Mouse (Mus musculus): ENCODE measurements around the gene Tcf12.

Gene Tcf12

GRCm38 (mm10) chr9:71810723-71811122, 300.9 kb downstream of the Tcf12 start:
- in situ Hi-C loops (cut with MboI; ENCODE audit: low sequenced_read_pairs), result no loop called here

GRCm38 (mm10) chr9:71808640-71809254, 302.9 kb downstream of the Tcf12 start:
- in situ Hi-C loops (cut with MboI; ENCODE audit: low sequenced_read_pairs), result no loop called here

GRCm38 (mm10) chr9:71807801-71808200, 303.9 kb downstream of the Tcf12 start:
- in situ Hi-C loops (cut with MboI; ENCODE audit: low sequenced_read_pairs), result no loop called here

- in situ Hi-C loops (cut with MboI; ENCODE audit: low sequenced_read_pairs), result no loop called here
These were observed 305.3 kb downstream of the Tcf12 start for GRCm38 (mm10) chr9:71806422-71806805.

GRCm38 (mm10) chr9:71805646-71806421, 305.8 kb downstream of the Tcf12 start:
- in situ Hi-C loops (cut with MboI; ENCODE audit: low sequenced_read_pairs), result no loop called here

- in situ Hi-C loops (cut with MboI; ENCODE audit: low sequenced_read_pairs), result loop anchor here (5.0 kb wide), 1 partner anchor 157 kb away; no protein-coding TSS in a partner anchor
These were observed 307.6 kb downstream of the Tcf12 start for GRCm38 (mm10) chr9:71804116-71804515.

- in situ Hi-C loops (cut with MboI; ENCODE audit: low sequenced_read_pairs), result loop anchor here (5.0 kb wide), 1 partner anchor 156 kb away; no protein-coding TSS in a partner anchor
These were observed 308.4 kb downstream of the Tcf12 start for GRCm38 (mm10) chr9:71803281-71803680.

GRCm38 (mm10) chr9:71799598-71799997, 312.1 kb downstream of the Tcf12 start:
- in situ Hi-C loops (cut with MboI; ENCODE audit: low sequenced_read_pairs), result no loop called here

- in situ Hi-C loops (cut with MboI; ENCODE audit: low sequenced_read_pairs), result no loop called here
These were observed 313.5 kb downstream of the Tcf12 start for GRCm38 (mm10) chr9:71798176-71798575.
